31 mouse cellular contexts compared by ENCODE assay signal in the genomic region with DNA sequence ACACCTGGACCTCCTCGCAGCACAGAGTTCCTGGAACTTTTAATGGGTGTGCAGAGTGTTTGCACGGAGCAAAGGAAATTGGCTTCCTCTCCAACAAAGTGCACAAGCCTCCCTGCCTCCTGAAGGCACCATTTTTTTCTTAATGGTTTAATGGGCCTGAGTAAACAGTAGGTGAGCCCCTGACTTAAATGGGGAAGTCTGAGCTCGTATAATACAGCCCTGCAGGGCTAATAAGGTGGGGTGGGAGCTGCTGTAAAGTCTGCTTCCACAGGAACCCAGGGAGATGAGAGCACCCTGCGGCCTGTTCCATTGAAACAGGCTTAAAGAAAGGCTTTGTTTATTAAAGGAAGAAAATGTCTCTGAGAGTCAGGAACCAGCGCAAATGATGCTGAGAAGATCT. TPM values are rescaled to one million over a fixed set of nuclear protein-coding genes. Genes with fewer than 3 reads are reported as not detected.
DNase-seq lines count a peak whose midpoint lies in the region; ATAC-seq and TF ChIP-seq lines count a peak whose summit lies in the region.
"Had no signal": no experiment of that assay in that cellular context is flagged by ENCODE, and none has a peak within 500 bp of the region (broad histone marks: within the 10 kb centered on the region; RNA-seq: fewer than 3 reads in every experiment).

No protein-coding gene starts in this region.

- no peak overlapping the region for H3K4me2 ChIP-seq in forebrain, embryonic 14.5 days (ENCODE audit: low read length)
- H3K4me2 ChIP-seq in forebrain, postnatal 0 days (ENCODE audit: low read depth) = no peak overlapping the region
- H3K4me2 ChIP-seq in lung, embryonic 14.5 days = no peak overlapping the region
- H3K4me2 ChIP-seq: embryonic facial prominence, embryonic 15.5 days; heart, embryonic 12.5 days; hindbrain, embryonic 15.5 days; kidney, embryonic 15.5 days; liver, embryonic 11.5 days; midbrain, embryonic 13.5 days; neural tube, embryonic 13.5 days had no signal

- no peak for ATAC-seq in forebrain, embryonic 14.5 days
- ATAC-seq in forebrain, postnatal 0 days = no peak
- ATAC-seq in lung, embryonic 14.5 days (ENCODE audit: insufficient read depth) = peak; percentile 41; the same call in 1 of the 2 replicates
- ATAC-seq: midbrain, embryonic 13.5 days had no signal

- no peak overlapping the region for H3K4me3 ChIP-seq in forebrain, embryonic 14.5 days (ENCODE audit: low read depth, low read length)
- H3K4me3 ChIP-seq in forebrain, postnatal 0 days (ENCODE audit: low read depth, low read length) = no peak overlapping the region
- no peak overlapping the region for H3K4me3 ChIP-seq in lung, embryonic 14.5 days (ENCODE audit: low read depth, low read length)
- H3K4me3 ChIP-seq in limb, embryonic 10.5 days = no peak overlapping the region
- H3K4me3 ChIP-seq: embryonic facial prominence, embryonic 10.5 days; embryonic facial prominence, embryonic 15.5 days; gastrocnemius, adult 2 months; heart, adult 2 months; heart, embryonic 12.5 days; hindbrain, embryonic 15.5 days; kidney, embryonic 15.5 days; layer of hippocampus, adult 2 months; left cerebral cortex, adult 2 months; megakaryocyte, embryonic 14.5 days; midbrain, embryonic 13.5 days; neural tube, embryonic 13.5 days had no signal

- no peak for DNase-seq in forebrain, embryonic 14.5 days (ENCODE audit: low spot score)
- DNase-seq in forebrain, postnatal 0 days = no peak
- DNase-seq in lung, embryonic 14.5 days = peak; percentile 22
- no peak for DNase-seq in lung, postnatal 36 days
- DNase-seq in limb, embryonic 10.5 days (ENCODE audit: low spot score) = no peak
- no peak for DNase-seq in B cell, adult 2 months
- no peak for DNase-seq in left cerebral cortex, adult 8-10 months (ENCODE audit: low spot score in 2 of 2)
- DNase-seq: adrenal gland, postnatal 36 days; cerebellum, adult 8-10 months; cerebellum, postnatal 25 days; gastrocnemius, adult 2 months; gastrocnemius, postnatal 36 days; heart, adult 2 months; kidney, adult 18-20 months; kidney, postnatal 36 days; lung, postnatal 4 days; right cerebral cortex, postnatal 4 days; thymus, postnatal 4 days had no signal

- H3K27ac ChIP-seq in forebrain, embryonic 14.5 days (ENCODE audit: low read depth, low read length) = no peak overlapping the region
- H3K27ac ChIP-seq in forebrain, postnatal 0 days (ENCODE audit: low read depth, low read length) = no peak overlapping the region
- H3K27ac ChIP-seq in lung, embryonic 14.5 days (ENCODE audit: low read depth) = no peak overlapping the region
- H3K27ac ChIP-seq in limb, embryonic 10.5 days = peak overlapping the region; percentile 81
- H3K27ac ChIP-seq: embryonic facial prominence, embryonic 10.5 days; embryonic facial prominence, embryonic 15.5 days; gastrocnemius, adult 2 months; heart, adult 2 months; hindbrain, embryonic 15.5 days; layer of hippocampus, adult 2 months; left cerebral cortex, adult 2 months; midbrain, embryonic 13.5 days; neural tube, embryonic 13.5 days had no signal

- no peaks in the 10 kb centered on the region for H3K36me3 ChIP-seq in forebrain, embryonic 14.5 days (ENCODE audit: control insufficient read depth, insufficient read depth, low read length)
- no peaks in the 10 kb centered on the region for H3K36me3 ChIP-seq in forebrain, postnatal 0 days (ENCODE audit: insufficient read depth)
- no peaks in the 10 kb centered on the region for H3K36me3 ChIP-seq in lung, embryonic 14.5 days (ENCODE audit: insufficient read depth)
- no peaks in the 10 kb centered on the region for H3K36me3 ChIP-seq in limb, embryonic 10.5 days
- H3K36me3 ChIP-seq: embryonic facial prominence, embryonic 10.5 days; embryonic facial prominence, embryonic 15.5 days; heart, embryonic 12.5 days; hindbrain, embryonic 15.5 days; kidney, embryonic 15.5 days; midbrain, embryonic 13.5 days; neural tube, embryonic 13.5 days had no signal

- no peak for TF ChIP-seq CTCF in forebrain, postnatal 0 days (IDR thresholded peaks at IDR 0.05; ENCODE audit: low read depth)
- no peak for TF ChIP-seq CTCF in lung, embryonic 14.5 days (IDR thresholded peaks at IDR 0.05; ENCODE audit: low read depth)

- peaks cover 34% of the 10 kb centered on the region for H3K4me1 ChIP-seq in forebrain, embryonic 14.5 days (ENCODE audit: control insufficient read depth, insufficient read depth, low read length)
- peaks cover 3% of the 10 kb centered on the region; the same call in 1 of the 2 replicates for H3K4me1 ChIP-seq in forebrain, postnatal 0 days (ENCODE audit: insufficient read depth)
- H3K4me1 ChIP-seq in lung, embryonic 14.5 days (ENCODE audit: insufficient read depth) = no peaks in the 10 kb centered on the region
- peaks cover 67% of the 10 kb centered on the region for H3K4me1 ChIP-seq in limb, embryonic 10.5 days
- H3K4me1 ChIP-seq: heart, embryonic 12.5 days; megakaryocyte, embryonic 14.5 days had no signal

- 12% methylated on average over 5 of the region's 5 CpGs for WGBS in forebrain, embryonic 14.5 days
- WGBS in forebrain, postnatal 0 days = 18% methylated on average over 5 of the region's 5 CpGs
- WGBS in lung, embryonic 14.5 days = 36% methylated on average over 5 of the region's 5 CpGs
- WGBS in limb, embryonic 10.5 days = 31% methylated on average over 5 of the region's 5 CpGs

- peak overlapping the region; percentile 29; the same call in 1 of the 2 replicates for H3K9ac ChIP-seq in forebrain, embryonic 14.5 days (ENCODE audit: low read length)
- no peak overlapping the region for H3K9ac ChIP-seq in forebrain, postnatal 0 days
- no peak overlapping the region for H3K9ac ChIP-seq in lung, embryonic 14.5 days
- H3K9ac ChIP-seq: embryonic facial prominence, embryonic 15.5 days; heart, embryonic 12.5 days; hindbrain, embryonic 15.5 days; kidney, embryonic 15.5 days; midbrain, embryonic 13.5 days; neural tube, embryonic 13.5 days had no signal

- H3K27me3 ChIP-seq in forebrain, embryonic 14.5 days (replicated peaks; ENCODE audit: control insufficient read depth, insufficient read depth, low read length) = no peaks in the 10 kb centered on the region
- no peaks in the 10 kb centered on the region for H3K27me3 ChIP-seq in forebrain, postnatal 0 days (ENCODE audit: insufficient read depth, low read length)
- H3K27me3 ChIP-seq in lung, embryonic 14.5 days (ENCODE audit: insufficient read depth, low read length) = no peaks in the 10 kb centered on the region
- no peaks in the 10 kb centered on the region for H3K27me3 ChIP-seq in limb, embryonic 10.5 days (ENCODE audit: low read depth, poor library complexity, severe bottlenecking)
- H3K27me3 ChIP-seq: embryonic facial prominence, embryonic 15.5 days; hindbrain, embryonic 15.5 days; kidney, embryonic 15.5 days; midbrain, embryonic 13.5 days; neural tube, embryonic 13.5 days had no signal

- no peaks in the 10 kb centered on the region for H3K9me3 ChIP-seq in forebrain, embryonic 14.5 days (replicated peaks; ENCODE audit: control insufficient read depth, low read length)
- H3K9me3 ChIP-seq in forebrain, postnatal 0 days (ENCODE audit: low read length) = no peaks in the 10 kb centered on the region
- no peaks in the 10 kb centered on the region for H3K9me3 ChIP-seq in lung, embryonic 14.5 days (ENCODE audit: low read depth, low read length)
- H3K9me3 ChIP-seq in limb, embryonic 10.5 days (replicated peaks) = no peaks in the 10 kb centered on the region
- H3K9me3 ChIP-seq: embryonic facial prominence, embryonic 10.5 days; embryonic facial prominence, embryonic 15.5 days; heart, embryonic 12.5 days; hindbrain, embryonic 15.5 days; kidney, embryonic 15.5 days; megakaryocyte, embryonic 14.5 days; midbrain, embryonic 13.5 days; neural tube, embryonic 13.5 days had no signal

RNA-seq across cellular contexts. Expression of gene Scn11a, which starts 19.5 kb away (rescaled TPM):
- polyA plus RNA-seq in forebrain, embryonic 14.5 days (2014; fragmentation: Nextera tagmentation; extraction: Ambion mirVana) = 0.14 and 0.15 TPM in 2 replicates
- total RNA-seq in forebrain, postnatal 0 days (2014; rRNA removed) = 0.46 and 0.57 TPM in 2 replicates
- polyA plus RNA-seq in forebrain, postnatal 0 days (2015; fragmentation: Nextera tagmentation; extraction: Ambion mirVana) = 0.05 and 0.21 TPM in 2 replicates
- polyA plus RNA-seq in lung, embryonic 14.5 days (2014; fragmentation: Nextera tagmentation; extraction: Ambion mirVana) = 0.04 TPM in 1 of 2 replicates, not detected in the other
- polyA plus RNA-seq in limb, embryonic 10.5 days (2016; fragmentation: Nextera tagmentation; extraction: Ambion mirVana) = 0.06 and 0.25 TPM in 2 replicates
- under 1 TPM; 0.15 to 0.27 (median 0.16) TPM for total RNA-seq in left cerebral cortex, adult 8-10 months (2022)
- total RNA-seq: adrenal gland, adult 18-20 months; gastrocnemius, adult 2 months; gastrocnemius, postnatal 36 days; layer of hippocampus, adult 2 months had no signal
- polyA plus RNA-seq: heart, embryonic 12.5 days; spleen, adult 2 months had no signal

RNA-seq across cellular contexts. Expression of gene Wdr48, which starts 50.0 kb away (rescaled TPM):
- 77.3 TPM in 2 replicates for polyA plus RNA-seq in forebrain, embryonic 14.5 days (2014; fragmentation: Nextera tagmentation; extraction: Ambion mirVana)
- 80.3 and 83.2 TPM in 2 replicates for total RNA-seq in forebrain, postnatal 0 days (2014; rRNA removed)
- 41.1 and 47.9 TPM in 2 replicates for polyA plus RNA-seq in forebrain, postnatal 0 days (2015; fragmentation: Nextera tagmentation; extraction: Ambion mirVana)
- 50.9 and 51.1 TPM in 2 replicates for polyA plus RNA-seq in lung, embryonic 14.5 days (2014; fragmentation: Nextera tagmentation; extraction: Ambion mirVana)
- 66.0 and 71.8 TPM in 2 replicates for polyA plus RNA-seq in limb, embryonic 10.5 days (2016; fragmentation: Nextera tagmentation; extraction: Ambion mirVana)
- total RNA-seq in left cerebral cortex, adult 8-10 months (2022) = 10 to 100 TPM; 71.9 to 79.6 (median 78.1) TPM
